Mouse (Mus musculus) frontal cortex, postnatal 25 days (tissue): ENCODE data around the gene Cmc1.

Source experiments
- DNase-seq, 2 experiments: peaks; one replicate each; pipeline ENCODE4 v3.0.0; 2022; ENCODE audit warnings: low spot score in 2 of 2

The Cmc1 gene

DNA sequence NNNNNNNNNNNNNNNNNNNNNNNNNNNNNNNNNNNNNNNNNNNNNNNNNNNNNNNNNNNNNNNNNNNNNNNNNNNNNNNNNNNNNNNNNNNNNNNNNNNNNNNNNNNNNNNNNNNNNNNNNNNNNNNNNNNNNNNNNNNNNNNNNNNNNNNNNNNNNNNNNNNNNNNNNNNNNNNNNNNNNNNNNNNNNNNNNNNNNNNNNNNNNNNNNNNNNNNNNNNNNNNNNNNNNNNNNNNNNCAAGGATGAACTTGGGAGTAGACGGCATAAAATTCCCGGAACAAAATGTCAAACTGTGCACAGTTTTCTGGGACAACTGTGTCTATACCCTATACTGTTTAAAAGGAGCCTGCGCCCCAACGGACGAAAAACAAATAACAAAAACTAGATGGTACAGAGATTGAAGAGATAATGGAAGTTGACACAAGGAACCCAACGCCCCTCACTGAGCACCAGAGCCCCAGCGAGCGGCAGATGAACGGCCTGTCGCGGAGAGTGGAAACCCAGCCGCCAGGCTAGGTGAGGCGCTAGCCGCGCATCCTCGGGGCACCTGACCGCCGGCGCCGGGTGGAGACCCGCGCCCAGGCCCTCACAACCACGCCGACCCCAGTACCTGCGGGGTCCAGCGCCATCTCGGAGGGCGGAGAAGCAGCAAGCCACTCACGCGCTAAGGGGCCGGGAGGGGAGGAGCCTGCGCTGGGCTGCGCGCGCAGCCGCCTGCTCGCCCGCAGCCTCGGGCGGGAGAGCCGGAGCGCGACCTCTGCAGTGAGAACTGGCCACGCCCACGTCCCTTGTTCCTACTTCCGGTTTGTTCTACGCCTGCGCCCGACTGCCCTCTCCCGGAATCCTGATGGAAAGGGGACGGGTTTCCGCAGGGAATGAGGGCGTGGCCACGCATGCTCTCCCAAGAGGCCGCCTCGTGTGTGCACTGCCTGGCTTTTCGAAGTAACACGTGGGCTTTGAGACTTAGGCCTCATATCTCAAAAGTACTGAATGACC, at the start of gene Cmc1:
TSS of gene Cmc1 (minus strand) at position 771 of the 996 bp plus-strand sequence.
- DNase-seq: peak; percentile 83 to 90

- no peak for DNase-seq
Measured at GRCm38 (mm10) chr9:118198557-118198956, 48.6 kb upstream of the Cmc1 start.

DNA sequence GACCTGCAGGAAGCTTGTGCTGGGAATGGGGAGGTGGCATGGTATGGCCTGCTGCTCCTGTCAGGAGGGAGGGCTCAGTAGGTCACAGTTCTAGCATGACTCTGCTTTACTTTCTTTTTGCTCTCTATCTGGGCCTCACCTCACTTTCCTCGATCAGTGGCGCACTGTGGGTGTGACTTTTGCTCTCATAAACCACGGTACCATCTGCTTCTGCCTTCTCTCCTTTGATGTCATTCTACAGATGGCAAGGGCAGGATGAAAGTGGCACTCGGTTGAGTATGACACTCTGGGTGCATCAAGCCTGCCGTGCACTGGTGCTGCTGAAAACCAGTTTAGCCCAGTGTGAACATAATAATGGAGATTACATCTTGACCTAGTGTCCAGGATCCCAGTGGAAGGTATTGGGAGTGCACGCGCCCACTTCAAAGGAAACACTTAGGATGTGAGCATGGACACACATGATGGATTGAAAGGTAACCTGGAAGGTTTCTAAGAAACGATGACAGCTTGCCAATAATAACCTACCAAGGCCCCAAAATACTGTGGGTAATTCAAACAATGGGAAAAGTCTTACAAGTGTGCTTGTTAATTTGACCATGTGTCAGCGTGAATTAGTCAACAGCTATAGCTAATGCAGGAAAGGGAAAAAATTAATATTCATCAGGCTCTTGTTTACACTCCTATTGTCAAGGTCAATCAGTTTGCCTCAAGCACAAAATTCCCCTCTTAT, 46.8 kb upstream of the Cmc1 start:
- DNase-seq: no peak

GRCm38 (mm10) chr9:118193263-118193662, 43.3 kb upstream of the Cmc1 start:
- DNase-seq: no peak

- DNase-seq: no peak
Measured at GRCm38 (mm10) chr9:118191276-118191675, 41.3 kb upstream of the Cmc1 start.

- no peak for DNase-seq
Measured at GRCm38 (mm10) chr9:118188374-118188773, 38.4 kb upstream of the Cmc1 start.

DNA sequence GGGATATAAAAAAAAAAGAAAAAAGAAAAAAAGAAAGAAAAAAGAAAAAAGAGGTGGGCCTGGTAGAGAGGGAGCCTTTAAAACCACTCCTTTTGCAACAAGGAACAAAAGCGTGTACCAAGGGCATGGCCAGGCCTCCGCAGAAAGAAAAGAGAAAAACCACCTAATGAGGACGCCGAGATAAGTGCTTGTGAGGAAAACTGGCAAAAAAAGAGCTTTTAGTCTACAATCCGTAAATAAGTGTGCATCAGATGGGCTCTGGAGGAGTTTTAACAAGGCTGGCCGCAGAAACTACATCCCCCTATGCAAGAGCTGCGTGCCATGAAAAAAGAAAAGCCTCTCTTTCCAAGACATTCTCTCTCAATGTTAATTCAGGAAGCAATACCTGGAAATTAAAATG, 37.4 kb upstream of the Cmc1 start:
- DNase-seq: no peak

- no peak for DNase-seq
Measured at GRCm38 (mm10) chr9:118186776-118187175, 36.8 kb upstream of the Cmc1 start.

DNA sequence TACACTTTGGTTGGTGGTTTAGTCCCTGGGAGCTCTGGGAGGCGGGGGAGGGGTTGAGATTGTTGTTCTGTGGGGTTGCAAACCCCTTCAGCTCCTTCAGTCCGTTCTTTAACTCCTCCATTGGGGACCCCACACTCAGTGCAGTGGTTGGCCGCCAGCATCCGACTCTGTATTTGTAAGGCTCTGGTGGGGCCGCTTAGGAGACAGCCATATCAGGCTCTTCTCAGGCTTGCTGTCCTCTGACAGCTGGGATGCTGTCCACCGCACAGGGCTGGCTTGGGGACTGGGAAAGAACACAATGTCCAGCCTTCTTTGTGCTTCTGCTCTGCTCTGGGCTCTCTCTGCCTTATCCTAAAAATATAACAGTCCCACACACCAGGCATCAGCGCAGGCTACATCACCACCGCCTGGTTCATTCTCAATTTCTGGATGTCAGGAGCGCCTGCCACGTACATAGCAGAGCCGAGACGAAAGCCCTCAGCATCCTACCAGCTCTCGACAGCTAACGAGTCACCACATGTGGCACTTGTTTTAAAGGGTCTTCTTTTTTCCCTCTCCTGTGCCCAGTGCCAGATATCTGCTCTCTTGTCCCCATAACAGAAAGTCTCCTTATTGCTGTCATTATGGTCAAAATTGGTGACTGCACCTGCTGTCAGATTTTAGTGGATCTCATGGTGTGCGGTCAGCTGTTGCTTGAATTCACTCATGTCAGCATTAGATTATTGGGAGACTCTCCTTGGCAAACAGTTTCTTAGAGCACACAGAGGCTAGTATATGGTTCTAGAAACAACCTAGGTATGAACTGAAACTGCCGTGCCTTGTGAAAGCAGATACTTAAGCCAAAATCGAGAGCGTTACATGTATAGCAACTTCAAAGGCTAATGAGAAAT, 29.4 kb upstream of the Cmc1 start:
- DNase-seq: no peak

DNA sequence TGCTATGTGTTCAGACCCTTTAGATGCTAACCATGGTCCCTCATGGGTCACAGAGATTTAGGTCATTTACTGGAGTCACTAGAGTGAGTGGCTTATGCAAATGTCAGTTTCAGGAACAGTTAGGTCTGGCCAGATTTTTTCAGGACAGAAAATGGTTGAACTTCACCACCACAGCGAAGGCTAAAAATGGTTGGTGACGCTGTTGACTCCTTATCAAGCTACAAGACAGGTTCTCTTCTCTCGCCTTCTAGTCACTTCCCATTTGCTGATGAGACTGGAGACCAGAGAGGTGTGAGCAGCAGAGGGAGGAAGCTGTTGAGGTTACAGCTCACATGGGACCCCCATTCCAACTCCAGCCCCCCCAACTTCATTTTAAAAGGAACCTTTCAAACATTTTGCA, 26.7 kb upstream of the Cmc1 start:
- DNase-seq: no peak

GRCm38 (mm10) chr9:118175411-118175810, 25.4 kb upstream of the Cmc1 start:
- no peak for DNase-seq

DNA sequence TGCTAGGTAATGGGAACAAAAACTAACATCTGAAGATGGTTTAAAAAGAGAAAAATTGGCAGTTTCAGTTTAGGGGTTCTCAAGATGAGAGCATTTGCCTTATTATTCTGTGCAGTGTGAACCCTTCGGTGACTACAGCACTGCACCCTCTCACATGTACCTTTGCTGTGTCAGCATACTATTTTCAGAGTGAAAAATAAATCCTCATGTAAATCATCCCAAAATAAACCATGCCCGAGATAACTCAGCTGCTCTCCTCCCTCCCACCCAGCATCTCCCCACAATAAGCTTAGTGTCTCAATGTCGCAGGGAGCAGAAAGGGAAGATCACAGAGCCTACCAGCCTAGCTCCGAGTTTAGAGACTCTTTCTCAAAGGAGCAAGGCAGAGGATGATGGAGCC, 23.1 kb upstream of the Cmc1 start:
- no peak for DNase-seq

- DNase-seq: no peak
Measured at GRCm38 (mm10) chr9:118168544-118168943, 18.6 kb upstream of the Cmc1 start.

DNA sequence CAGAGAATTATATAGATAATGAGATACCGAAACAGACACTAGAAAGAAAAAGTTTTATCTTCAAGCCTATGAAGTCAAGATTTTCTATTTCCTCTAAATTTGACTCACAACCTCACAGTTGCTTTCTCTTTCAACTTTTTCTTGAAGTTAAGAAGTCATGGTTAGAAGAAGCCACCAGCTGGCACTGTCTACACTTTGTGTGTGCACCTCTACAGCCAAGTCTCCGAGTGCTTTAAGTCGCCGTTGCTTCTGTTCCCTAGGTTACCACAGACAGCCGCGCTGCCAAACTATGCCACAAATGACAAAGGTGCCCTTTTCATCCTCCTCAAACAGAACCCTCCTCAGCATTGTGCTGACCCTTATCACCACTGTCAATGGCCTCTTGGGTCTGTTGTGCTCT, 17.6 kb upstream of the Cmc1 start:
- DNase-seq: no peak

DNA sequence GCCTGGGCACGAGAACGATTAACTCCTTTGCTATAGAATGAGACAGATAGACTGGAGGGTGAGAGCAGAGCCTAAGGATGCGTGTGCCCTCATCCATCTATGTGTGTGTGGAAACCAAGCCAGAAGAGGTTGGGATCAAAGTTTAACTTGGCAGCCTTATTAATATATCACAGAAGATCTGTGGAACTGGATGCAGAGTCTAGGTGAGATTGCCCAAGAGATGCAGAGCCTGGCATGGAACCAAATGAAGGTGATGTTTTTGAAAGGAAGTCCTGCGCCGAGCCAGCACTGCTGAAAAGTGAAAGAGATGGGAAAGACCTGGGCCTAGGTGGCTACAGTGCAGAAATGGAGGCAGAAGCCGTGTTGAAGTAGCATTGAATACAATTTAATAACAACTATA, 11.6 kb upstream of the Cmc1 start:
- no peak for DNase-seq

GRCm38 (mm10) chr9:118159936-118160335, 10.0 kb upstream of the Cmc1 start:
- no peak for DNase-seq

DNA sequence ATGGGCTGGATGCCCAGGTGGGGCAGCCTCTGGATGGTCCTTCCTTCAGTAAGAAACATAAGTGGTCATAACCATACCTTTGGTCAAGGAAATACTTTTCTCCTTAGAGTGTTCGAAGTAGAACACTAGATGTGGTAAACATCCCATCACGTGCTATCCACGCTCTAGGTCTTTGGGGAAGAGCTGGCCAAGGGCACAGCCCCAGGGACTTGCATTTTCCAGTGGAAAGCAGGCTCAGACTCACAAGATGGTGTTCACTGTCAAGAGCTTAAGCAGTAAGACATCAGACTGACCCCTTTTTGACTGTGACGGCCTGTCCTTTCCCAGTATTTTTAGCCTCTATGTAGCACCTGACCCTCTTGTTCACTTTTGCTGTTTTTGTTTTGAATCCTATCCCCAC, 8.2 kb upstream of the Cmc1 start:
- no peak for DNase-seq

GRCm38 (mm10) chr9:118157234-118157633, 7.3 kb upstream of the Cmc1 start:
- no peak for DNase-seq

- no peak for DNase-seq
Measured at GRCm38 (mm10) chr9:118154666-118155065, 4.7 kb upstream of the Cmc1 start.

DNA sequence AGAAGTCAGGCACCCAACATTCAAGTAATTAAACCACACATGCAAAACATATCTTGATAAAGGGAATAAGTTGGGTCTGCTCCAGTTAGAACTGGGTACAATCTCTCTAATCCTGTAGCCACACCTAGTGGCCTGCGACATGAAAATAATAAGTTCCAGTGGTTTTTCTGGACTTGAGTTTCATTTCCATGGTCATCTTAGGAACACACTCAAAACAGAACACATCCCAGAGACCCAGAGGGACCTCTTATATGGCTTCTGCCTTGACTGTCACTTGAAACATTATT, 1.2 kb upstream of the Cmc1 start:
- no peak for DNase-seq

DNA sequence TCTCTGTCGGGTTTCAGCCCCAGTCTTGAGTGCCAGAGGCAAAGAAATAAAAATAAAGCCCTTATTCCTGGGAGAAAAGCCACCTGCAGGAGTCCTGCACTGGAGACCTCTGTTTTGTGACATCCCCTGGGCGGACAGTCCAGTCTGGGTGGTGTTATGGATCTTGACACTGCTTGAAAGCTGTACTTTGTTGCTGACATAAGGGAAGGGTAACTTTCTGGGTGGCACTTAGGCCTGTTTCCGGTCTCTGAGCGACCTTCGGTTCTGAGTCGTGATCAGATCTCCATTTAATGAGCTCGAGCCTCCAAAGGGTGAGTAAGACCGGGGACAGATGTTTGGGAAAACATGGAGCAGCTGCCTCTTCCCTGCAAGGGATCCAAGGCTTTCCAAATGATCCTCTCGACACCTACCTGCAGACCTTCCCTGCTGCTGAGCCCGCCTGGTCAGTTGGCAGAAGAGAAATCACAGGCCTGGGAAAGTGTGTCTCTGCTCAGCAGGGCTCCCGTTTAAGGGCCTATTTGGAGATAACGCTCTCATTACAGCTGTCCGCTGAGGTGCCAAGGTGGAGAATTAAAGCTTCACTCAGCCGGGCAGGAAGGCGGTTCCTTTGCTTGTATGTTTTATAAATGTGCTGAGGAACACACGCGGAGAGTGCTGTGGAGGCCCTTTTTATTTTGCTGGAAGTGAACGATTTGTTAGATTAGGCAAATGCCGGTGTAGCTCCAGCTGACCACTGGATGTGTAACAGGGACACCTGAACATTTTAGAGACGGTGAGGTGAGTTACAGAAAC, 648 bp upstream of the Cmc1 start:
- DNase-seq: no peak
